Mouse (Mus musculus) hindbrain, embryonic 11.5 days (tissue): ENCODE measurements around the gene Banp. TPM values are rescaled to one million over a fixed set of nuclear protein-coding genes. Genes with fewer than 3 reads are reported as not detected.

Experiments used
- ATAC-seq: fragments of 200-750 bp; cut with Nextera tagmentation; 2 replicates; pipeline ENCODE4 v1.8.0; 2017; ENCODE audit warnings: mild to moderate bottlenecking, moderate TSS enrichment, moderate library complexity; ENCODE audit not compliant: low FRiP score
- DNase-seq: peaks from one replicate; pipeline ENCODE4 v3.0.0-alpha.2; 2015; ENCODE audit warnings: low spot score
- H3K27ac ChIP-seq: fragments of 300-500 bp; sonication (generic); 2 replicates; pipeline ENCODE4 v1.5.1; 2014; ENCODE audit warnings: mild to moderate bottlenecking, low read depth, low read length
- H3K27me3 ChIP-seq: fragments of 300-500 bp; sonication (generic); 2 replicates; pipeline ENCODE4 v1.6.1; 2014; ENCODE audit warnings: mild to moderate bottlenecking, low read length, moderate library complexity, mixed read lengths; ENCODE audit not compliant: control insufficient read depth, insufficient read depth
- H3K36me3 ChIP-seq: fragments of 300-500 bp; sonication (generic); 2 replicates; pipeline ENCODE4 v1.6.1; 2014; ENCODE audit warnings: mild to moderate bottlenecking, low read length, moderate library complexity, mixed read lengths; ENCODE audit not compliant: control insufficient read depth, insufficient read depth
- H3K4me1 ChIP-seq: fragments of 300-500 bp; sonication (generic); replicated peaks from 2 replicates; pipeline ENCODE4 v1.6.1; 2014; ENCODE audit warnings: low read length, mixed read lengths; ENCODE audit not compliant: control insufficient read depth, insufficient read depth
- H3K4me2 ChIP-seq: fragments of 300-500 bp; sonication (generic); replicated peaks from 2 replicates; pipeline ENCODE4 v1.6.1; 2014; ENCODE audit warnings: mild to moderate bottlenecking, low read depth, low read length
- H3K4me3 ChIP-seq: fragments of 300-500 bp; sonication (generic); 2 replicates; pipeline ENCODE4 v1.5.1; 2014; ENCODE audit warnings: low read depth, low read length
- H3K9ac ChIP-seq: fragments of 300-500 bp; sonication (generic); 2 replicates; pipeline ENCODE4 v1.6.1; 2014; ENCODE audit warnings: low read depth, low read length
- H3K9me3 ChIP-seq: fragments of 300-500 bp; sonication (generic); 2 replicates; pipeline ENCODE4 v1.6.1; 2016; ENCODE audit warnings: low read length; ENCODE audit not compliant: control insufficient read depth
- WGBS: fragments of 180-500 bp; shearing (Covaris S2); extraction: QIAGEN DNeasy Blood & Tissue Kit; methylation state at CpG from one replicate; pipeline ENCODE4 v1.1.7; 2014; 5-methylcytosine and 5-hydroxymethylcytosine counted together
- polyA plus RNA-seq: library from polyadenylated mRNA; unstranded; fragments of >200 nt; fragmentation: Nextera tagmentation; extraction: Ambion mirVana; gene quantifications from 2 replicates; pipeline ENCODE4 v1.2.1, GENCODE M21; 2014

Gene Banp
- polyA plus RNA-seq, 1 experiment from 2014 or later, result 51.8 TPM

DNA sequence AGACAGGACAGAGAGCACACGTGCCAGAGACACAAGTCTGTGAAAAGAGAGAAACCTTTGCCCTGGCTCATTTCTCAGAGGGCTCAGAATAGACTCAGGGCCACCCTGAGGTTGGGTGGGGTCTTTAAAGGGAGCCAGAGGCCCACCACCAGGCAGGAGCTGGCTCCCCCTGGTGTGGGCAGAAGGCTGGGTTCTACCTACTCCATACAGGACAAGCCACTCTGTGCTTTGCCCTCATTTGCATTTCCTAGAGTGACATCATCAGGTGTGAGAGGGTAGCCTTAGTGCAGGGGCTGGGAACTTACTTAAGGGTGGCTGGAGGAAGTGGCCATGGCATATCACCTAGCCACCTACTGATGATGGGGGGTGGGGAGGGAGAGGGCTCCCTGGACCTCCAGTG is 106.6 kb downstream of the Banp start:
- no peaks in the 10 kb centered on the region for H3K27me3 ChIP-seq
- no peak for ATAC-seq
- H3K9me3 ChIP-seq, result no peaks in the 10 kb centered on the region
- DNase-seq, result no peak
- no peak overlapping the region for H3K27ac ChIP-seq
- no peaks in the 10 kb centered on the region for H3K36me3 ChIP-seq
- no peak overlapping the region for H3K4me3 ChIP-seq
- no peak overlapping the region for H3K9ac ChIP-seq
- 50% methylated on average over 1 of the region's 1 CpGs for WGBS
- no peaks in the 10 kb centered on the region; the same call in 1 of the 2 replicates for H3K4me1 ChIP-seq
- no peak overlapping the region for H3K4me2 ChIP-seq

DNA sequence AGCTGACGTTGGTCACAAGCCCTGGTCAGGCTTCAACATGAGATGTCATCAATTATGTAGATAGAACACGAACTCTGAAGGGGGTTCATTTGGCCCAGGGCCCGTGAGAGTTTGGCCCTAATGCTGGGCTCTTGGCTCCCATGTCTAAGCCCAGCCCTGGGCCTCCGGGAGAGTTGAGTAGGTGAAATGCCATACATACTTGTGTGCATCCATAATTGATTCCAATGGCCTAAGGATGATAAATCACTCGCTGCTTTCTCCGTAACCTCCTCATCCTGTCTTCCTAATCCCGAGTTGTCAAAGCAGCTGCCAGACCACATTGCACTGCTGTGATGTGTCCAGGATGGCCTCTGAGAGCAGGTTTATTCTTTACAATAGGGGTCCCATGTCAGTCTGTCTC is 107.3 kb downstream of the Banp start:
- WGBS, result 75% methylated on average over 7 of the region's 7 CpGs

DNA sequence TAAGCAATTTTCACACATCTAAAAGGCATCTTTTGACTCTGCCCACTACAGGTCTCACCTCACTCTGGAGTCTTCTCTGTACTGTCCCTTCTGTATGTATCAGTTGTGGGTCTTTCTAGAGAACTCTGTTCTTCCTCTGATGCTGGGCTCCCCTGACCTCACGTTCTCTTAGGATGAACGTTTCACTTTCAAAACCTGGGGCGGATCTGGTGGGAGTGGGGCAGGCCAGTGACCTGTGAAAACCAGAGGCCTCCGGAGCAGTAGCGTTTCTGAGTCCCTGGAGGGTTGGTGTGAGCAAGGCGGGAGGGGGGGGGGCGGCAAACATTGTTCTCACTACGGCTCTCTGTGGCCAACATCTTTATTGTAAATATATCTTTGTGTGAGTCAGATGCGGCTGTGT is 109.0 kb downstream of the Banp start:
- Histone ChIP-seq H3K4me3 (no peak overlapping the region), H3K9me3 (no peaks in the 10 kb centered on the region), H3K9ac (no peak overlapping the region), H3K4me1 (no peaks in the 10 kb centered on the region; the same call in 1 of the 2 replicates), H3K36me3 (no peaks in the 10 kb centered on the region), H3K4me2 (no peak overlapping the region), H3K27ac (no peak overlapping the region), H3K27me3 (no peaks in the 10 kb centered on the region)
- ATAC-seq (no peak), DNase-seq (no peak)
- WGBS, result 54% methylated on average over 9 of the region's 9 CpGs

More for the DNA sequence above, 107.3 kb downstream of the Banp start:
- Histone ChIP-seq H3K27me3 (no peaks in the 10 kb centered on the region), H3K4me1 (no peaks in the 10 kb centered on the region; the same call in 1 of the 2 replicates), H3K27ac (no peak overlapping the region), H3K9ac (no peak overlapping the region), H3K4me3 (no peak overlapping the region), H3K9me3 (no peaks in the 10 kb centered on the region), H3K4me2 (no peak overlapping the region), H3K36me3 (no peaks in the 10 kb centered on the region)
- DNase-seq (no peak), ATAC-seq (no peak)

DNA sequence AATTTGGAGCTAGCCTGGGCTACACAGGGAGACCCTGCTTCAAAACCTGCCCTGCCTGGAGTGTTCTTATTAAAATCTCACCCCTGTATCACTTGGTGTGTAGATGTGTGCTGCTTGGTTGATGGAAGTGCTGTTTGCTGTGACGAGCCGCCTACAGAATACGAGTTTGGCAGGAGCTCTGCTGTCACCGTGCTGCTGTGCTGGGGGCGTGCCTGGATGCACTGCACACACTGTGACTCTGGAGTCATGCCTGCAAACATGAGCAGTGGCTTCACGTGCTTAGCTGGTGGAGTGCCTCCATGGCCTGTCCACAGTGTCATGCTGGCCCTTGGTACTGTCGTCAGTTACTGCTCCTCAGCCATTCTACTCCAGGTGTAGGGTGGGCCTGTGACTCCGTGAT is 109.4 kb downstream of the Banp start:
- H3K27ac ChIP-seq, result no peak overlapping the region
- no peak for DNase-seq
- WGBS, result 84% methylated on average over 8 of the region's 8 CpGs
- no peaks in the 10 kb centered on the region; the same call in 1 of the 2 replicates for H3K4me1 ChIP-seq
- no peak overlapping the region for H3K4me3 ChIP-seq
- H3K9ac ChIP-seq, result no peak overlapping the region
- H3K27me3 ChIP-seq, result no peaks in the 10 kb centered on the region
- H3K36me3 ChIP-seq, result no peaks in the 10 kb centered on the region
- H3K4me2 ChIP-seq, result no peak overlapping the region
- no peak for ATAC-seq
- H3K9me3 ChIP-seq, result no peaks in the 10 kb centered on the region

DNA sequence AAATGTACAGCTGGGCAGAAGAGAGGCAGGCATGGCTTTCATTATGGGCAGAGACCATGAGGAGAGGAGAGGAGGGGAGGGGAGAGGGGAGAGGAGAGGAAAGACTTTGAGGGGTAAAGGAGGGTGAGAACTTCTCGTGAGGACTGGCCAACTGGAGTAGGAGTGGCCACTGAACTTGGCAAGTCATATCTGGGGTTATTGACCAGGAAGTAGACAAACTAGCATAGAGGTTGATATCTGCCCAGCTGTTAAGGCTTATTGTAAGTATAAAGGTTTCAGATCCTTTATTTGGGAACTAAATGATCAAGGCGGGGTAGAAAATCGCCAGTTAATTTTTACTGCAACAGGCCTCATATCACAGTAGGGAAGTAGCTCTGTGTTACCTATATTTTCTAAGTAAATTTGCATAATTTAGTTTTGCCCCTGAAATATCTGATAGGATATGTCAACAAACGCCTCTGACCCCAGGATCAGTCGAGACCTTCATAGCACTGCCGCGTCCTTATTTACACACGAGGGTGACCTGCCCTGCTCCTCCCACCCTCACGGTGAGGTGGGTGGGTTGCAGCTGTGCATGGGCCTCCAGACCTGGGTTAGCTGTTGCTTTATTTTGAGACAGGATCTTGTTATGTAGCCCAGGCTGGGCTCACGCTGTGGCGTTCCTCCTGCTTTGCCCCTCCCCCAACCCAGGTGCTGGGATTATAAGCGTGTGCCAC is 113.1 kb downstream of the Banp start:
- Histone ChIP-seq H3K4me3 (no peak overlapping the region), H3K36me3 (no peaks in the 10 kb centered on the region), H3K27ac (no peak overlapping the region), H3K9ac (no peak overlapping the region), H3K4me1 (no peaks in the 10 kb centered on the region), H3K4me2 (no peak overlapping the region), H3K27me3 (no peaks in the 10 kb centered on the region), H3K9me3 (no peaks in the 10 kb centered on the region)
- 76% methylated on average over 12 of the region's 12 CpGs for WGBS
- ATAC-seq, result no peak
- no peak for DNase-seq

DNA sequence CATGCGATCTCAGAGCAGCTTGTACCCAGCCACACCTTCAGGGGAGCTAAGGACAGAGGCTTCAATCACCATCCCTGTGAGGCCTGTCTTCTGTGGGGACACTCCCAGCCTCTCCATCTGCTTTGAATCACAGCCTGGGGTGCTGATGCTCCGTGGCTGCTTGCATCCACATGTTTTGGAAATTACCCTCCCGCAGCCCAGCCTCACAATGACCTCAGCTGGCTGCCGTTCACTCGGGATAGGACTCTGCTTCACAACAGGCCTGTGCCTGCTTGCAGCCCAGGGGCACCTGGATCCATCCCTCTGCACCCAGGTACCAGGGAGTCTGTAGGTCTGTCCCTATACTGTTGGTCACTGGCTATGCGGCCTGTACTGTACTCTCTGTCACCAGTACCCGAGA is 114.8 kb downstream of the Banp start:
- no peak overlapping the region for H3K4me2 ChIP-seq
- H3K9ac ChIP-seq, result no peak overlapping the region
- no peaks in the 10 kb centered on the region for H3K36me3 ChIP-seq
- DNase-seq (no peak), ATAC-seq (no peak)
- H3K9me3 ChIP-seq, result no peaks in the 10 kb centered on the region
- WGBS, result 66% methylated on average over 7 of the region's 7 CpGs
- H3K4me3 ChIP-seq, result no peak overlapping the region
- no peaks in the 10 kb centered on the region for H3K27me3 ChIP-seq
- H3K27ac ChIP-seq, result no peak overlapping the region
- no peaks in the 10 kb centered on the region for H3K4me1 ChIP-seq

DNA sequence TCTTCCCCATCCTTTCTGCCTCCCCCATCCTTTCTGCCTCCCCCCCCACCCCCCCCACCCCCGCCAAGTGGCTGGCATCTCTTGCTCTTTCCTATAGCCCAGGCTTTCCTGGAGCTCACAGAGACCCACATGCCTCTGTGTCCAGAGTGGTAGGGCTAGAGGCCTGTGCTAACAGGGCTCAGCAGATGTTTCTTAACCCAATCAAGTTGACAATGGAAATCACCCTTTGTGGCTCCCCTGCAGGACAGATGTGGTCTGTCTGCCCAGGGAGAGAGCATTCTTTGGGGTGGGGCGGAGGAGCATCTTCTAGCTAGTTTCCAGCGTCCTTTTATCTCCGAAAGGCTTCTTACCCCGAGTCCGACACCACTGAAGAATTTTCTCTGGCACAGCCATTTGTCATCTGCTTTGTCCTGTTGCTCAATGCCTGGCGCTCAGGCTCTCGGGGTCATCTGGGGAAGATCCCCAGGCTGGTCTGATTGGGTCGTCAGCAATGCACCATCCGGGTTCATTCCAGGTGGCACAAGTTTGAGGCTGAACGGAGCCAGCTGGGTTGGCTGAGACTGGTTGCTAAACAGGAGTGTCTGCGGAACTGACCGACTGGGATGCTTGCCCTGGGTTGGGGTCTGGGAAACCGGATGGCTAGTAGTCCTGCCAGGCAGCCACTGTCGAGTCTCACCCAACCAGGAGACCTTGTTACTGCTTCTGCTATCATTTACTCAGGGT is 118.4 kb downstream of the Banp start:
- Histone ChIP-seq H3K36me3 (no peaks in the 10 kb centered on the region), H3K4me2 (no peak overlapping the region), H3K27me3 (no peaks in the 10 kb centered on the region; the same call in 1 of the 2 replicates), H3K27ac (no peak overlapping the region), H3K9me3 (no peaks in the 10 kb centered on the region), H3K4me3 (no peak overlapping the region), H3K9ac (no peak overlapping the region), H3K4me1 (no peaks in the 10 kb centered on the region)
- no peak for ATAC-seq
- DNase-seq, result no peak
- 47% methylated on average over 15 of the region's 15 CpGs for WGBS

DNA sequence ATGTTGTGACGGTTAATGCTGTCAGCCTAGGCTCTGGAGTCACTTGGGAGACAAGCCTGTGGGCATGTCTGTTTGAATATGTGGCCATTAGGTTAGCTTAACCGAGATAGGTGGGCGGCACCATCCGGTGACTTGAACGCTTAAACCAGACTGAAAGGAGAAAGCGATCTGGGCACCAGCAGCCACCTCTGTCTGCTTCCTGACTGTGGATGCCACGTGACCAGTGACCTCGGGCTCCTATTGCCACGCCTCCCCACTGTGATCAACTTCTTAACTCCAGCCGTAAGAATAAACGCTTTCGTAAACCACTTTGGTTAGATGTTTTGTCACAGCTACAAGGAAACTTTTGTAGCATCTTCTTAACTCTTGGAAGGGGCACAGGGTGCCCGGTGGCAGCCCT is 119.1 kb downstream of the Banp start:
- Histone ChIP-seq H3K9ac (no peak overlapping the region), H3K4me3 (no peak overlapping the region), H3K4me2 (no peak overlapping the region), H3K36me3 (no peaks in the 10 kb centered on the region), H3K9me3 (no peaks in the 10 kb centered on the region), H3K4me1 (no peaks in the 10 kb centered on the region), H3K27me3 (no peaks in the 10 kb centered on the region; the same call in 1 of the 2 replicates), H3K27ac (no peak overlapping the region)
- ATAC-seq (no peak), DNase-seq (no peak)
- 82% methylated on average over 13 of the region's 13 CpGs for WGBS

DNA sequence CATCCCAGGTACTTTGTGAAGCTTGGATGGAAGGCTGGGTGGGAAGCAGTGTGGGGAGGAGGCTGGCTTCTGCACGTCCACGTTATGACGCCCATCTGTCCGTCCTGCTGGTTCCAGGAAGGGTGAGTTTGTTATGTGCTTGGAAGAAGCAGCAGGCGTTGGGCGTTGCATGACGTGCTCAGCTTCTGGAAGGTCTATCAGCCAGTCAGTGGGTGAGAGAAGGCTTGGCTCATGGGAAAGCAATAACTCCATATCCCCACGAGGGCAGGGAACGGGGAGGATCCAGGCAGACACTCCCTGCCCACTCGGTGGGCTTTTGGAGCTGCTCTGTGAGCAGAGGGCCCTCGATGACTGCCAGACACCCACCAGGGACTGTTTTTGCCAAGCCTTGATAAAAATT is 119.7 kb downstream of the Banp start:
- Histone ChIP-seq H3K4me2 (no peak overlapping the region), H3K4me3 (no peak overlapping the region), H3K36me3 (no peaks in the 10 kb centered on the region), H3K4me1 (no peaks in the 10 kb centered on the region), H3K27me3 (no peaks in the 10 kb centered on the region; the same call in 1 of the 2 replicates), H3K27ac (no peak overlapping the region), H3K9me3 (no peaks in the 10 kb centered on the region), H3K9ac (no peak overlapping the region)
- no peak for ATAC-seq
- 85% methylated on average over 11 of the region's 11 CpGs for WGBS
- DNase-seq, result no peak
